Mouse (Mus musculus) adrenal gland (tissue): ENCODE results near the gene Spock2.

ENCODE experiments used
- microRNA-seq, 2 experiments: library from miRNA; unstranded; fragments of <30 nt; microRNA quantifications; one replicate each; pipeline ENCODE4; 2019

The Spock2 gene

Small RNA genes within 50 kb of the gene (microRNA-seq; reads per million reads assigned to microRNA genes)
- gene Mir6906: 0 to 0.49 reads per million in 2 experiments
